In the genomic region with DNA sequence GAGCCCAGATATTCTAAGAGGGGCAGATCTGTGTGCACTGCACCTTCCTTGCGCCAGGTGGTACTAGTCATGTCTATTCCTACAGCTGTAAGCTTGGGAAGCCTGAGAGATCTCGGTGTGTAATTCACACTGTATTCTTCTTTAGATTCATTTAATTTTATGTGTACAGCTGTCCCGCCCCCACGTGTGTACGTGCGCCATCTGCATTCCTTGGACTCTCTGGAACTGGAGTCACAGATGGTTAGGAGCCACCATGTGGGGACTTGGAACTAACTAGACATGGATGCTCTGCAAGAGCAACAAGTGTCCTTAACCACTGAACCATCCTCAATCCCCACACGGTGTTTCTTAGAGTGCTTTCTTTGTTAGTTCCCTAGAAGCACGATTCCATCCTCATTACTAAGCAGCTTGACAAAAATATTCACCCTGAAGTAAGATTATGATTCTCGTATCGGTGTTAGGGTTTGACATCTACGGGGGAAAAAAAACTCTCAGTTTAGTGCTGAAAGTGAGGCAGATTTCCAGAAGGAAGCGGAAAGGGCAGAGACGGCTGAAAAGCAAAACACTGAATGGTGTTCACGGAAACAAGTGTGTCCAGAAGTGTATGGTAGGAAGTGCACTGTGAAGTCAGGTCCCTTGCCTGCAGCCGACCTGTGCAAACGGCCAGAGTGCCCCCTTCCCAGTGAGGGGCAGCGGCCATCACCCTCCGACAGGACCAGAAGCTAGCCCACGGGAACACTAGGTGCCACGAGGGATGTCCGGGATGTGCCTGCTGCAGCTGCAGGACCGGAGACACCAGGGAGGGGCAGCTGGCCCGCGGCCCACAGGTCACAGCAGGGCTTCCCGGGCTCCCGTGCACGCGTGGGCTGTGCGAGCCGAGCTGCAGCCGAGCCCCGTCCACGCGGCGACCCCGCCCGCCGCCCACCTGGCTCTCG, we compare ENCODE assay signal across 8 mouse cellular contexts. TPM values are rescaled to one million over a fixed set of nuclear protein-coding genes. Genes with fewer than 3 reads are reported as not detected.
DNase-seq lines count a peak whose midpoint lies in the region; ATAC-seq and TF ChIP-seq lines count a peak whose summit lies in the region.

No protein-coding gene starts in this region.

- WGBS in hindbrain, embryonic 10.5 days, result 16% methylated on average over 39 of the region's 39 CpGs

- peaks cover 23% of the 10 kb centered on the region for H3K4me1 ChIP-seq in erythroblast, embryonic 14.5 days (ENCODE audit: control insufficient read depth)
- no peaks in the 10 kb centered on the region for H3K4me1 ChIP-seq in embryonic fibroblast, embryonic 13.5 days (ENCODE audit: control insufficient read depth, insufficient read depth, low read length)
- H3K4me1 ChIP-seq in hindbrain, embryonic 10.5 days (replicated peaks), result peaks cover 18% of the 10 kb centered on the region

- H3K36me3 ChIP-seq in erythroblast, embryonic 14.5 days (ENCODE audit: control insufficient read depth), result no peaks in the 10 kb centered on the region
- 0 out of 2 replicates have a peak, but pooled peaks cover 5% of the 10 kb centered on the region for H3K36me3 ChIP-seq in hindbrain, embryonic 10.5 days

- peak; percentile 38 for DNase-seq in adrenal gland, postnatal 25 days
- DNase-seq in hindbrain, embryonic 10.5 days (ENCODE audit: low spot score), result peak; percentile 43
- peak; percentile 72 for DNase-seq in left cerebral cortex, adult 11 months (ENCODE audit: low spot score)
- peak; percentile 28 for DNase-seq in lung, postnatal 14 days
- peak; percentile 84 to 87 for DNase-seq in right cerebral cortex, postnatal 36 days (ENCODE audit: low spot score in 2 of 2)

- H3K27me3 ChIP-seq in erythroblast, embryonic 14.5 days (ENCODE audit: control insufficient read depth), result peaks cover 13% of the 10 kb centered on the region
- H3K27me3 ChIP-seq in hindbrain, embryonic 10.5 days (ENCODE audit: insufficient read depth, poor library complexity, severe bottlenecking), result no peaks in the 10 kb centered on the region; the same call in 1 of the 2 replicates

- no peak for ATAC-seq in erythroblast, adult 5-6 weeks (replicated peaks; ENCODE audit: low FRiP score, poor library complexity, severe bottlenecking)

- no peaks in the 10 kb centered on the region for H3K9me3 ChIP-seq in erythroblast, embryonic 14.5 days (ENCODE audit: control insufficient read depth, low read length)
- H3K9me3 ChIP-seq in hindbrain, embryonic 10.5 days, result no peaks in the 10 kb centered on the region

- no peak for TF ChIP-seq CTCF in embryonic fibroblast, embryonic 13.5 days (IDR thresholded peaks at IDR 0.05; ENCODE audit: borderline replicate concordance, insufficient read depth, low read length)

- H3K4me3 ChIP-seq in erythroblast, embryonic 14.5 days (replicated peaks), result peak overlapping the region; percentile 78
- H3K4me3 ChIP-seq in embryonic fibroblast, embryonic 13.5 days (ENCODE audit: insufficient read depth, low read length), result peak overlapping the region; percentile 88
- H3K4me3 ChIP-seq in hindbrain, embryonic 10.5 days, result peak overlapping the region; percentile 97

- no peak overlapping the region for H3K27ac ChIP-seq in embryonic fibroblast, embryonic 13.5 days (ENCODE audit: insufficient read depth, low read length)
- peak overlapping the region; percentile 95 for H3K27ac ChIP-seq in hindbrain, embryonic 10.5 days

- TF ChIP-seq POLR2A in embryonic fibroblast, embryonic 13.5 days (IDR thresholded peaks at IDR 0.05; ENCODE audit: low read depth, low read length), result no peak; the same call in 1 of the 2 replicates

RNA-seq across cellular contexts. Expression of a gene that starts 24.0 kb away (rescaled TPM):
- polyA plus RNA-seq in erythroblast, embryonic 14.5 days (2012), result 0.06 and 0.08 TPM in 2 replicates
- total RNA-seq in erythroblast, adult 5-6 weeks (2015; ENCODE audit: low replicate concordance), result 0.96 and 2.1 TPM in 2 replicates
- 0.94 and 2.6 TPM in 2 replicates for total RNA-seq in erythroblast, adult 5-6 weeks (2017; ENCODE audit: low replicate concordance)
- 11.4 and 20.3 TPM in 2 replicates for total RNA-seq in adrenal gland, postnatal 25 days (2021)
- polyA plus RNA-seq in embryonic fibroblast, embryonic 13.5 days (2011; ENCODE audit: insufficient read length, low read depth, missing spikeins), result 6.6 and 7.0 TPM in 2 replicates
- 10.3 and 13.3 TPM in 2 replicates for polyA plus RNA-seq in hindbrain, embryonic 10.5 days (2016; fragmentation: Nextera tagmentation; extraction: Ambion mirVana)

RNA-seq across cellular contexts. Expression of a gene that starts 38.8 kb away (rescaled TPM):
- polyA plus RNA-seq in erythroblast, embryonic 14.5 days (2012), result not detected in 2 replicates
- not detected in 2 replicates for total RNA-seq in erythroblast, adult 5-6 weeks (2015; ENCODE audit: low replicate concordance)
- total RNA-seq in erythroblast, adult 5-6 weeks (2017; ENCODE audit: low replicate concordance), result not detected in 2 replicates
- total RNA-seq in adrenal gland, postnatal 25 days (2021), result 5.5 and 6.3 TPM in 2 replicates
- polyA plus RNA-seq in embryonic fibroblast, embryonic 13.5 days (2011; ENCODE audit: insufficient read length, low read depth, missing spikeins), result 0.46 TPM in 1 of 2 replicates, not detected in the other
- polyA plus RNA-seq in hindbrain, embryonic 10.5 days (2016; fragmentation: Nextera tagmentation; extraction: Ambion mirVana), result 5.1 and 6.9 TPM in 2 replicates

Comparison
In these comparisons a context has a peak if more than half of its experiments do, and no peak if none do; other contexts are left out.
1. DNase-seq: peak in every context shown above with its lines; median percentile 86 in right cerebral cortex, postnatal 36 days; 72 in left cerebral cortex, adult 11 months; 43 in hindbrain, embryonic 10.5 days; 38 in adrenal gland, postnatal 25 days; 28 in lung, postnatal 14 days.